ENCODE assay signal across 8 mouse cellular contexts in the genomic region with DNA sequence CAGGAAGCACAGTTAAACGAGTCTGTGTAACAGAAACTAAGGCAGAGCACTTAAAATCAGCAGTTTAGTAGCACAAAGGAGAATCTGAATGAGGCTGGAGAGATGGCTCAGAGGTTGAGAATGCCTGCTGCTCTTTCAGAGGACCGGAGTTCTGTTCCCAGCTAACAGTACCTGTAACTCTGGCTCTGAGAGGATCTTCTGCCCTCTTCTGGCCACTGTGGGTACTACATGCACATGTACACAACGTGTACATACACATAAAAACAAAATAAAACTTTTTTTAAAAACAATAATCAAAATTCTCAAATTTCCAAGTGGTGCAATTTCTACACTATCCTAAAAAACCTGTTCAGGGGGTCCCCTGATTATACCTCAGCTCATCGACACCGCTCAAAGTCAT.
DNase-seq lines count a peak whose midpoint lies in the region; ATAC-seq and TF ChIP-seq lines count a peak whose summit lies in the region.

No protein-coding gene starts in this region.

- H3K4me3 ChIP-seq in heart, embryonic 12.5 days, result no peak overlapping the region
- no peak overlapping the region for H3K4me3 ChIP-seq in spleen, adult 2 months (ENCODE audit: extremely low read depth, insufficient read depth, insufficient read length)
- no peak overlapping the region for H3K4me3 ChIP-seq in hindbrain, embryonic 12.5 days

- DNase-seq in heart, postnatal 10 days, result peak; percentile 1 to 7
- DNase-seq in spleen, adult 2 months (ENCODE audit: low read depth in 1 of 2, low spot score in 2 of 2), result peak in 1 of 2 experiments; percentile 6
- DNase-seq in spleen, postnatal 36 days (ENCODE audit: low spot score in 2 of 2), result no peak
- DNase-seq in kidney, postnatal 10 days, result peak; percentile 29
- DNase-seq in thymus, postnatal 25 days, result peak; percentile 38
- DNase-seq in frontal cortex, postnatal 25 days (ENCODE audit: low spot score in 2 of 2), result no peak

- no peaks in the 10 kb centered on the region for H3K4me1 ChIP-seq in heart, embryonic 12.5 days (replicated peaks)
- no peaks in the 10 kb centered on the region for H3K4me1 ChIP-seq in spleen, adult 2 months (ENCODE audit: control insufficient read depth, insufficient read depth, insufficient read length)
- peaks cover 11% of the 10 kb centered on the region for H3K4me1 ChIP-seq in hindbrain, embryonic 12.5 days

- no peaks in the 10 kb centered on the region for H3K27me3 ChIP-seq in heart, embryonic 12.5 days (replicated peaks)
- H3K27me3 ChIP-seq in spleen, adult 2 months (ENCODE audit: control insufficient read depth, insufficient read depth, low read length), result no peaks in the 10 kb centered on the region
- no peaks in the 10 kb centered on the region for H3K27me3 ChIP-seq in hindbrain, embryonic 12.5 days

- no peak for TF ChIP-seq POLR2A in spleen, adult 2 months (IDR thresholded peaks at IDR 0.05; ENCODE audit: low read depth, low read length)

- no peak overlapping the region for H3K4me2 ChIP-seq in heart, embryonic 12.5 days
- no peak overlapping the region for H3K4me2 ChIP-seq in hindbrain, embryonic 12.5 days (replicated peaks)

- ATAC-seq in heart, embryonic 12.5 days (ENCODE audit: insufficient number of reproducible peaks, low FRiP score), result no peak
- no peak for ATAC-seq in hindbrain, embryonic 12.5 days (ENCODE audit: low FRiP score)

- no peaks in the 10 kb centered on the region for H3K36me3 ChIP-seq in heart, embryonic 12.5 days
- H3K36me3 ChIP-seq in spleen, adult 2 months (ENCODE audit: control insufficient read depth, insufficient read depth, low read length), result no peaks in the 10 kb centered on the region
- no peaks in the 10 kb centered on the region for H3K36me3 ChIP-seq in hindbrain, embryonic 12.5 days

- no peak overlapping the region for H3K27ac ChIP-seq in heart, embryonic 12.5 days (ENCODE audit: poor library complexity, severe bottlenecking)
- H3K27ac ChIP-seq in spleen, adult 2 months (ENCODE audit: insufficient read depth, low read length), result no peak overlapping the region
- H3K27ac ChIP-seq in hindbrain, embryonic 12.5 days, result no peak overlapping the region

- H3K9me3 ChIP-seq in heart, embryonic 12.5 days (replicated peaks), result peaks cover 5% of the 10 kb centered on the region; the same call in 1 of the 2 replicates
- H3K9me3 ChIP-seq in hindbrain, embryonic 12.5 days (replicated peaks), result no peaks in the 10 kb centered on the region

- TF ChIP-seq CTCF in spleen, adult 2 months (IDR thresholded peaks at IDR 0.05; ENCODE audit: extremely low read depth, insufficient read depth, insufficient read length, insufficient replicate concordance), result peak; percentile 11; the same call in 1 of the 2 replicates

- WGBS in heart, embryonic 12.5 days, result 76% methylated on average over 5 of the region's 5 CpGs
- WGBS in spleen, adult 2 months, result 87% methylated on average over 5 of the region's 5 CpGs
- 81% methylated on average over 5 of the region's 5 CpGs for whole genome bisulfite sequencing in hindbrain, embryonic 12.5 days

- H3K9ac ChIP-seq in heart, embryonic 12.5 days, result no peak overlapping the region
- no peak overlapping the region for H3K9ac ChIP-seq in hindbrain, embryonic 12.5 days

- intact Hi-C loops in heart, postnatal 10 days (cut with DNase I), result no loop called here

Comparison
In these comparisons a context has a peak if more than half of its experiments do, and no peak if none do; other contexts are left out.
1. DNase-seq: peak in heart, postnatal 10 days (2 of 2), kidney, postnatal 10 days (single experiment) and thymus, postnatal 25 days (single experiment); none in spleen, postnatal 36 days (0 of 2) and frontal cortex, postnatal 25 days (0 of 2).